Mouse (Mus musculus) layer of hippocampus, adult 2 months (tissue): ENCODE measurements at regions not wholly inside any gene's neighbourhood (a gene's known extent, or its start where the extent isn't known, plus 50 kb on each side); places are given as distances from the start of the nearest gene placed in this dataset.

Experiments
- DNase-seq, 2 experiments: peaks; one replicate each; pipeline ENCODE4 v3.0.0; 2022; ENCODE audit warnings: low spot score in 2 of 2
- H3K27ac ChIP-seq: fragments of 200-600 bp; 2 replicates; pipeline ENCODE4 v1.8.1; 2022
- H3K4me3 ChIP-seq: fragments of 200-600 bp; 2 replicates; pipeline ENCODE4 v1.8.1; 2022; ENCODE audit warnings: mild to moderate bottlenecking
- CTCF ChIP-seq: fragments of 200-600 bp; conservative IDR thresholded peaks from 2 replicates; pipeline ENCODE4 v1.8.1; 2022; ENCODE audit warnings: antibody characterized with exemption, mild to moderate bottlenecking, moderate library complexity

GRCm38 (mm10) chr13:51309446-51309845, 99.0 kb upstream of the S1pr3 start:
- Histone ChIP-seq H3K27ac (no peak overlapping the region), H3K4me3 (no peak overlapping the region)
- no peak for DNase-seq
- no peak for TF ChIP-seq CTCF

- no peak for DNase-seq
- Histone ChIP-seq H3K27ac (no peak overlapping the region), H3K4me3 (no peak overlapping the region)
- no peak for TF ChIP-seq CTCF
Observed at GRCm38 (mm10) chr13:51310041-51310440, 98.4 kb upstream of the S1pr3 start.

GRCm38 (mm10) chr13:51311679-51312255, 96.7 kb upstream of the S1pr3 start:
- DNase-seq: no peak
- Histone ChIP-seq H3K27ac (no peak overlapping the region), H3K4me3 (no peak overlapping the region)
- TF ChIP-seq CTCF: no peak

- H3K4me3 ChIP-seq: no peak overlapping the region
- no peak for DNase-seq
- no peak overlapping the region for H3K27ac ChIP-seq
- TF ChIP-seq CTCF: no peak
Observed at GRCm38 (mm10) chr13:51313129-51313850, 95.1 kb upstream of the S1pr3 start.

- H3K4me3 ChIP-seq: no peak overlapping the region
- peak overlapping the region; percentile 46; the same call in 1 of the 2 replicates for H3K27ac ChIP-seq
- no peak for TF ChIP-seq CTCF
- DNase-seq: no peak
Observed at GRCm38 (mm10) chr13:51314541-51314977, 93.9 kb upstream of the S1pr3 start.

GRCm38 (mm10) chr13:51315008-51315778, 93.2 kb upstream of the S1pr3 start:
- peak overlapping the region; percentile 46; the same call in 1 of the 2 replicates for H3K27ac ChIP-seq
- no peak overlapping the region for H3K4me3 ChIP-seq
- no peak for DNase-seq
- no peak for TF ChIP-seq CTCF

- TF ChIP-seq CTCF: no peak
- no peak overlapping the region for H3K27ac ChIP-seq
- DNase-seq: no peak
- no peak overlapping the region for H3K4me3 ChIP-seq
Observed at GRCm38 (mm10) chr13:51315779-51316041, 92.7 kb upstream of the S1pr3 start.

GRCm38 (mm10) chr13:51323058-51323715, 85.3 kb upstream of the S1pr3 start:
- Histone ChIP-seq H3K27ac (no peak overlapping the region), H3K4me3 (no peak overlapping the region)
- no peak for DNase-seq
- no peak for TF ChIP-seq CTCF

- DNase-seq: no peak
- Histone ChIP-seq H3K4me3 (no peak overlapping the region), H3K27ac (no peak overlapping the region)
- no peak for TF ChIP-seq CTCF
Observed at GRCm38 (mm10) chr13:51324714-51325113, 83.7 kb upstream of the S1pr3 start.

- no peak for DNase-seq
- no peak overlapping the region for H3K4me3 ChIP-seq
- H3K27ac ChIP-seq: no peak overlapping the region
- TF ChIP-seq CTCF: no peak
Observed at GRCm38 (mm10) chr13:51325298-51325697, 83.1 kb upstream of the S1pr3 start.

GRCm38 (mm10) chr13:51326128-51326527, 82.3 kb upstream of the S1pr3 start:
- no peak overlapping the region for H3K27ac ChIP-seq
- DNase-seq: no peak
- TF ChIP-seq CTCF: no peak
- H3K4me3 ChIP-seq: no peak overlapping the region

GRCm38 (mm10) chr13:51328131-51328970, 80.1 kb upstream of the S1pr3 start:
- Histone ChIP-seq H3K27ac (no peak overlapping the region), H3K4me3 (no peak overlapping the region)
- no peak for TF ChIP-seq CTCF
- peak in 1 of 2 experiments; percentile 53 for DNase-seq
